Mouse (Mus musculus) cerebellum, adult 2 months (tissue): Measurements from ENCODE around the gene Pacs1.

ENCODE experiments used
- CTCF ChIP-seq: fragments of 200-500 bp; IDR thresholded peaks from 2 replicates; pipeline ENCODE4 v1.5.1; 2011; ENCODE audit warnings: low read depth, mild to moderate bottlenecking, control low read depth, low read length, moderate library complexity, borderline replicate concordance; ENCODE audit not compliant: insufficient read depth
- POLR2A ChIP-seq: fragments of 200-500 bp; IDR thresholded peaks from 2 replicates; pipeline ENCODE4 v1.6.1; 2011; ENCODE audit warnings: low read length, control low read depth, borderline replicate concordance; ENCODE audit not compliant: insufficient read depth

DNA sequence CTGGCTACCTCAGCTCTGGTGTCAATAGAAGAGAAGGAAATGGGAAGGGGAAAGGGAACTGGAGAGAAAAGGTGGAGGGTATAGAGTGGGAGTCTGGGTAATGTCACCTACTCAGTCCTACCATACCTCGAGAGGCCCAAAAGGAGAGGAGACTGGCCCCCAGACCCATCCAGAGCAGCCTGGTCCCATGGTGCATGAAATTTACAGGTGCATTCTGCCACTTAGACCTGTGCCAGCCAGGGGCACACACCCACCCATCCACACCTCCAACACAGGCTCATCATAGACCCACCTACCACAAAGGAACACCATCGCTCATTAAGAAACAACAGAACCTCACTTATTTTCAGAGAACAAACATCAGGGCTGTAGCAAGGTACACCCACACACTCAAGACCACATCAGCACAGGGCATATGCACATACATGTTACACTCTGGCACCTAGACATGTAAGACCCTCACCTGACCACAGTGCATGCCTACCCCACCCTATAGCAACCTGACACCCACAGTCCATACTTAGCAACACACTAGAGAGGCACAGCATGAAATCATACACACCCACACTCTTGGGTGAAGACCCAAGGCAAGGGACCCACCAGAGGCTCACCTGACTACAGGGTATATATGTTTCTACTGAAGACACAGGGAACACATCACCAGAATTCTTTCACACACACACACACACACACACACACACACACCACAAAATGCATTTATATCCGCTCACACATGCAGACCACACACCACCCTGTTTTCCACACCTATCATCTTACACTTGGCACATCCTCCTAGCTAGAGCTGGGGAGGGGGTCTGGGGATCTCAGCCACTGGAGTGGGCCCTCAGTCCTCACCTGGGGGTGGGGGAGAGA lies 188.7 kb downstream of the Pacs1 start:
- TF ChIP-seq CTCF (no peak), POLR2A (no peak)
